Mouse (Mus musculus): ENCODE measurements around the gene Rfpl4. TPM values are rescaled to one million over a fixed set of nuclear protein-coding genes. Genes with fewer than 3 reads are reported as not detected.
A peak's percentile ranks its signal among the peaks of the same experiment; 100 is the strongest.

Gene Rfpl4
- polyA plus RNA-seq, 1 experiment from 2014 or later, result not detected

DNA sequence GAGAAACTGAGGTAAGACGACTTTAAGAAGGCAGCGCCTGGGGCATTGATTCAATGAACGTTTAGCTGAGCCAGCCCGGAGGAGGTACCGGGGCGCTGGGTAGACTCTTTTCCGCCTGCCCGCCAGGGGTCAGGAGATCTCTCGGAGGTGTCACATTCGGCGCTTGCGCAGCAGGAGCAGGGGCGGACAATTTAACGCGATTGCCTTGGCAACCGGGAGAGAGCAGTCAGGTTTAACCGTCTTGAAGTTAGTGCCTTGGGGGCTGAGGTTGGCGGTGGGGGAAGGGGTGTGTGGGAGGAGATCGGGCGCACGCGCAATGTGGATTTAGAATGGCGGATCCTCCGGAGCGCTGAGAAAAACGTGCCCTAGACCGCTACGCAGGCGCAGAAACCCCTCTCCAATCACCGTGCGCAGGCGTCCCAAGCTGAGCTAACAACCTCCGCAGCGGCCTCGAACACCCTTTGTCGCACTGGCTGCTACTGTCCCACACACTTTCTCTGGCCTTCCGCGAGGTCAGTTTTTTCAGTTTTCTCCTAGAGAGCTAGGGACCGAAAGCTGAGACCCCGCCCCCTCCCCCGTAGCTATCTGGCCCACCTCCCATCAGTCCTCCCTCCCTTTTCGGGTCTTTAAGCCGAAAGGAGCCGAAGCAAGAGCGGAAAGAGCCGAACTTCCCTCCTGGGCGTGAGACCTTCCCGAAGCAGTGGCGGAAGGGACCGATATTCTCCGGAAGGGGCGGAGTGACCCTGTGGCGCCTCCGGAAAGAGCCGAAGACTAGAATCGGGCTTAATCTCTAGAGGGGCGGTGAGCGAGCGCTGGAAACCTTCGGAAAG, 55.6 kb downstream of the Rfpl4 start:
- DNase-seq (ENCODE audit: low spot score) (peak; percentile 99), ATAC-seq (replicated peaks; ENCODE audit: low FRiP score, low read depth) (peak; percentile 89)
- Histone ChIP-seq H3K4me3 (replicated peaks; ENCODE audit: low read depth, low read length) (peak overlapping the region; percentile 77), H3K27me3 (ENCODE audit: insufficient read depth, low read length) (no peaks in the 10 kb centered on the region), H3K9ac (ENCODE audit: low read depth, low read length) (peak overlapping the region; percentile 95), H3K36me3 (ENCODE audit: insufficient read depth, low read length) (0 out of 2 replicates have a peak, but pooled peaks cover under 1% of the 10 kb centered on the region), H3K4me2 (ENCODE audit: low read length) (peak overlapping the region; percentile 77), H3K9me3 (replicated peaks; ENCODE audit: low read length) (no peaks in the 10 kb centered on the region), H3K4me1 (replicated peaks; ENCODE audit: insufficient read depth, low read length) (peaks cover 12% of the 10 kb centered on the region; the same call in 1 of the 2 replicates), H3K27ac (peak overlapping the region; percentile 98)
- peak; percentile 76 for TF ChIP-seq CTCF (IDR thresholded peaks at IDR 0.05; ENCODE audit: low read depth)
- under 1% methylated on average over 60 of the region's 60 CpGs for WGBS

DNA sequence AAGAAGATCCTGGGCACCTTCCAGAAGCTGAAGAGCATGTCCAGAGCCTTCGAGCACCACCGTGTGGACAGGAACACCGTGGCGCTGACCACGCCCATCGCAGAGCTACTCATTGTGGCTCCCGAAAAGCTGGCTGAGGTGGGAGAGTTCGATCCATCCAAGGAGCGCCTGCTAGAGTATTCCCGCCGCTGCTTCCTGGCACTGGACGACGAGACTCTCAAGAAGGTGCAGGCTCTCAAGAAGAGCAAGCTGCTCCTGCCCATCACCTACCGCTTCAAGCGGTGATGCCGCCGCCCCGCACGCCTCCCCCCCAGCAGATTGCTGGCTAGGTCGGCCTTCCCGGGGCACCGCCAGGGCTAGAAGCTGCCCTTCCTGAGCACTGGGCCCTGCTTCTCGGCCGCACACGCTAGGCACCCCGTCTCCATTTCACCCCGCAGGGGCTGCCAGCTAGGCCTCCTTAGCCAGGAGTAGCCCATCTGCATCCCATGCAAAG, 56.5 kb downstream of the Rfpl4 start:
- Histone ChIP-seq H3K27ac (peak overlapping the region; percentile 98), H3K9ac (ENCODE audit: low read depth, low read length) (peak overlapping the region; percentile 95), H3K9me3 (replicated peaks; ENCODE audit: low read length) (no peaks in the 10 kb centered on the region), H3K4me1 (replicated peaks; ENCODE audit: insufficient read depth, low read length) (peaks cover 12% of the 10 kb centered on the region; the same call in 1 of the 2 replicates), H3K27me3 (ENCODE audit: insufficient read depth, low read length) (peaks cover under 1% of the 10 kb centered on the region; the same call in 1 of the 2 replicates), H3K4me3 (replicated peaks; ENCODE audit: low read depth, low read length) (peak overlapping the region; percentile 77), H3K4me2 (ENCODE audit: low read length) (peak overlapping the region; percentile 77), H3K36me3 (ENCODE audit: insufficient read depth, low read length) (no peaks in the 10 kb centered on the region)
- ATAC-seq (replicated peaks; ENCODE audit: low FRiP score, low read depth), result no peak
- 3% methylated on average over 27 of the region's 27 CpGs for WGBS
- peak; percentile 82 for TF ChIP-seq CTCF (IDR thresholded peaks at IDR 0.05; ENCODE audit: low read depth)
- peak; percentile 93 for DNase-seq (ENCODE audit: low spot score)

Small RNA genes lying within 50 kb of the gene (microRNA-seq; reads per million reads assigned to microRNA genes)
- gene Gm26217, result not detected

Other genes starting within 250 kb of the Rfpl4 start
- gene Isoc2b, start 246.7 kb downstream of the Rfpl4 start, polyA plus RNA-seq (2015; fragmentation: Nextera tagmentation; extraction: Ambion mirVana), result 11.0 and 12.4 TPM in 2 replicates
- gene Isoc2a, start 239.8 kb downstream of the Rfpl4 start, polyA plus RNA-seq (2015; fragmentation: Nextera tagmentation; extraction: Ambion mirVana), result 0.72 and 0.77 TPM in 2 replicates
- gene Gm36210, start 210.4 kb downstream of the Rfpl4 start, polyA plus RNA-seq (2015; fragmentation: Nextera tagmentation; extraction: Ambion mirVana), result not detected in 2 replicates
- 3.5 and 3.9 TPM in 2 replicates for gene Zfp628, start 201.7 kb downstream of the Rfpl4 start, polyA plus RNA-seq (2015; fragmentation: Nextera tagmentation; extraction: Ambion mirVana)
- 2.1 and 2.6 TPM in 2 replicates for gene Nat14, start 194.9 kb downstream of the Rfpl4 start, polyA plus RNA-seq (2015; fragmentation: Nextera tagmentation; extraction: Ambion mirVana)
- gene Ssc5d, start 191.2 kb downstream of the Rfpl4 start, polyA plus RNA-seq (2015; fragmentation: Nextera tagmentation; extraction: Ambion mirVana), result 0.91 and 1.1 TPM in 2 replicates
- gene Sbk2, start 152.5 kb downstream of the Rfpl4 start, polyA plus RNA-seq (2015; fragmentation: Nextera tagmentation; extraction: Ambion mirVana), result 0.12 and 0.13 TPM in 2 replicates
- 0.05 TPM in 1 of 2 replicates, not detected in the other for gene Sbk3, start 145.8 kb downstream of the Rfpl4 start, polyA plus RNA-seq (2015; fragmentation: Nextera tagmentation; extraction: Ambion mirVana)
- gene Zfp579, start 120.8 kb downstream of the Rfpl4 start, polyA plus RNA-seq (2015; fragmentation: Nextera tagmentation; extraction: Ambion mirVana), result 21.2 and 21.3 TPM in 2 replicates
- 12.8 and 14.1 TPM in 2 replicates for gene Zfp524, start 102.5 kb downstream of the Rfpl4 start, polyA plus RNA-seq (2015; fragmentation: Nextera tagmentation; extraction: Ambion mirVana)
- gene Fiz1, start 102.3 kb downstream of the Rfpl4 start, polyA plus RNA-seq (2015; fragmentation: Nextera tagmentation; extraction: Ambion mirVana), result 30.4 and 31.8 TPM in 2 replicates
- 4.7 and 5.7 TPM in 2 replicates for gene Gm44973, start 101.5 kb downstream of the Rfpl4 start, polyA plus RNA-seq (2015; fragmentation: Nextera tagmentation; extraction: Ambion mirVana)
- 4.7 and 5.6 TPM in 2 replicates for gene Zfp865, start 96.6 kb downstream of the Rfpl4 start, polyA plus RNA-seq (2015; fragmentation: Nextera tagmentation; extraction: Ambion mirVana)
- gene Ccdc106, start 96.4 kb downstream of the Rfpl4 start, polyA plus RNA-seq (2015; fragmentation: Nextera tagmentation; extraction: Ambion mirVana), result 22.7 and 23.5 TPM in 2 replicates
- gene 4632433K11Rik, start 82.8 kb downstream of the Rfpl4 start, polyA plus RNA-seq (2015; fragmentation: Nextera tagmentation; extraction: Ambion mirVana), result not detected in 2 replicates
- gene Zfp784, start 78.5 kb downstream of the Rfpl4 start, polyA plus RNA-seq (2015; fragmentation: Nextera tagmentation; extraction: Ambion mirVana), result 5.7 and 6.6 TPM in 2 replicates
- gene Zfp580, start 65.4 kb downstream of the Rfpl4 start, polyA plus RNA-seq (2015; fragmentation: Nextera tagmentation; extraction: Ambion mirVana), result 48.7 and 54.0 TPM in 2 replicates
- gene U2af2, start 54.8 kb downstream of the Rfpl4 start, polyA plus RNA-seq (2015; fragmentation: Nextera tagmentation; extraction: Ambion mirVana), result 95.0 and 103 TPM in 2 replicates
- 58.4 and 61.7 TPM in 2 replicates for gene Epn1, start 36.7 kb downstream of the Rfpl4 start, polyA plus RNA-seq (2015; fragmentation: Nextera tagmentation; extraction: Ambion mirVana)
- gene Rasl2-9, start 9.0 kb upstream of the Rfpl4 start, polyA plus RNA-seq (2015; fragmentation: Nextera tagmentation; extraction: Ambion mirVana), result 0.79 and 0.83 TPM in 2 replicates
- not detected in 2 replicates for gene Vmn1r55, start 32.7 kb upstream of the Rfpl4 start, polyA plus RNA-seq (2015; fragmentation: Nextera tagmentation; extraction: Ambion mirVana)
- gene Vmn1r56, start 79.8 kb upstream of the Rfpl4 start, polyA plus RNA-seq (2015; fragmentation: Nextera tagmentation; extraction: Ambion mirVana), result not detected in 2 replicates
- not detected in 2 replicates for gene Vmn1r57, start 101.5 kb upstream of the Rfpl4 start, polyA plus RNA-seq (2015; fragmentation: Nextera tagmentation; extraction: Ambion mirVana)
- gene Gm5065, start 233.6 kb upstream of the Rfpl4 start, polyA plus RNA-seq (2015; fragmentation: Nextera tagmentation; extraction: Ambion mirVana), result not detected in 2 replicates
- not detected in 2 replicates for gene Nlrp2, start 234.1 kb upstream of the Rfpl4 start, polyA plus RNA-seq (2015; fragmentation: Nextera tagmentation; extraction: Ambion mirVana)

Measured in kidney, postnatal 0 days (tissue).